Mouse (Mus musculus) testis, adult 10 weeks (tissue): ENCODE data around the gene Avpr2. TPM values are rescaled to one million over a fixed set of nuclear protein-coding genes. Genes with fewer than 3 reads are reported as not detected.

Source experiments
- polyA plus RNA-seq: library from polyadenylated mRNA; stranded (reverse); fragments of 350-450 nt; fragmentation: Illumina TruSeq; extraction: RNeasy Lipid Tissue Mini Kit (QIAGEN cat#74804); gene quantifications from one replicate; pipeline ENCODE4 v1.2.3, GENCODE M21; 2014; ENCODE audit warnings: low read depth, low replicate concordance

Avpr2 gene
- not detected for polyA plus RNA-seq

GRCm38 (mm10) chrX:73891551-73892152 lies at the start of gene Avpr2:
TSS of gene Avpr2 (plus strand) at chrX:73892102.

DNA sequence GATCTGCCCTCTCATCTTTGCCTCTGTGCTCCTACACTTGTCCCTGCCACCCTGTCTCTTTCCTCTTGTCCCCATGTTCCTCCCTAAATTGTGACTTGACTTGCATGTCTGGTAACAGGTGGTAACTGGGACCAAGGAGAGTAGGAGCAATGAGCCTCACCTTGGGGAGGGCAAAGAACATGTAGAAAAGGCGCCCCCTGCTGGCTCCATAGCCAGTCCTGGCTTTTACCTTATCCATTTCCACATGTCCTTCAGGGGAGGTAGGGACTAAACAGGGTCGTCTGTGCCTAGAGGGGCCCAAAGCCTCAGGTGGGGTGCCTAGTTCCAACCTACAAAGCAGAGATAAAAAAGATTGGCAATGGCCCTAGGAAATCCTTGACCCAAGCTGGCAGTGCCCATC lies 3.8 kb downstream of the Avpr2 start, which contains the start of gene L1cam:
Gene L1cam (minus strand): TSS at position 387 of the 400 bp plus-strand sequence.

DNA sequence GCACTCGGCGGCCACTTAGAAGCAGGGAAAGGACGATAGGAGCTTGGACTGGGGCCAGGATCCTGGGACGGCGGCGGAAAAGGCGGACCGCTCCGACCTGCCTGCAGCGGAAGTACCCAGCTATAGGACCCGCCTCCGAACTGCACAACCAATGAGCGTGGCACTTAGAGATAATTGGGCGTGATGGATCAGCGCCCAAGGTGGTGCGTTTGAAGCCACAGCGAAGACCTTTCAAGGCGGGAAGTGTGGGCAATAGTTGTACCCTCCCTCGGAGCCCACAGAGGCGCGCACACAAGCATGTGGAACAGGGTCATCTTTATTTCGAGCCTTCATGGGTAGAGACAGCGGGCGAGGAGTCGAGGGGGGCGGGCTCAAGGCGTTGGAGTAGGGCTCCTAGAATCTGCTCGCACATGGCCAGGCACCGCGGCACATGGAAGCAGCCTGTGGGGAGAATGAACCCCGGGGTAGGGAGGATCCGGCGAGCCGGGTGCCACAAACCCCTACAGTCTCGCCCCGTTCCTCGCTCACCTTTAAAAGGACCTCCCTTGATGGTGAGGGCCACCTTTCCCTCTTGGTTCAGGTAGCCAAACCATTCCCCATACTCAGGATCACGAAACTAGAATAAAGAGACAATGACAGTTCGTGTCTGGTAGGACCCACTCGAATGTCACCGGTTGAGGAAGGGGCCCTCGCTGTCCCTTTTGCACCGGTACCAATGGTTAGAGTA lies 30.1 kb downstream of the Avpr2 start, which contains the start of the genes Arhgap4 and Naa10:
Gene Arhgap4 (minus strand): TSS at position 48 of the 727 bp plus-strand sequence.
Gene Naa10 (minus strand): TSS at position 122 of the 727 bp plus-strand sequence.

GRCm38 (mm10) chrX:73930402-73931062 lies 38.6 kb downstream of the Avpr2 start, which contains the start of gene Renbp:
TSS of gene Renbp (minus strand) at chrX:73930850.

Other genes starting within 250 kb of the Avpr2 start
- gene Pnck, start 232.0 kb upstream of the Avpr2 start, polyA plus RNA-seq: not detected
- 3.2 TPM for gene Slc6a8, start 219.0 kb upstream of the Avpr2 start, polyA plus RNA-seq
- gene Bcap31, start 175.9 kb upstream of the Avpr2 start, polyA plus RNA-seq: 26.6 TPM
- 1.8 TPM for gene Abcd1, start 175.5 kb upstream of the Avpr2 start, polyA plus RNA-seq
- not detected for gene Plxnb3, start 135.0 kb upstream of the Avpr2 start, polyA plus RNA-seq
- not detected for gene Srpk3, start 117.7 kb upstream of the Avpr2 start, polyA plus RNA-seq
- 7.8 TPM for gene Idh3g, start 105.2 kb upstream of the Avpr2 start, polyA plus RNA-seq
- gene Ssr4, start 105.1 kb upstream of the Avpr2 start, polyA plus RNA-seq: 9.3 TPM
- gene Pdzd4, start 67.1 kb upstream of the Avpr2 start, polyA plus RNA-seq: 0.14 TPM
- gene L1cam, start 4.0 kb downstream of the Avpr2 start, polyA plus RNA-seq: not detected
- gene Arhgap4, start 29.8 kb downstream of the Avpr2 start, polyA plus RNA-seq: 0.07 TPM
- 1.2 TPM for gene Naa10, start 29.8 kb downstream of the Avpr2 start, polyA plus RNA-seq
- not detected for gene Renbp, start 38.7 kb downstream of the Avpr2 start, polyA plus RNA-seq
- gene Hcfc1, start 74.3 kb downstream of the Avpr2 start, polyA plus RNA-seq: 10.4 TPM
- 4.5 TPM for gene Irak1, start 131.8 kb downstream of the Avpr2 start, polyA plus RNA-seq
- not detected for gene Opn1mw, start 235.4 kb downstream of the Avpr2 start, polyA plus RNA-seq
- gene Mecp2, start 243.3 kb downstream of the Avpr2 start, polyA plus RNA-seq: 2.5 TPM